Mouse (Mus musculus): ENCODE measurements around the gene Taf7l.

Taf7l gene

GRCm38 (mm10) chrX:134476290-134476689 is at the start of gene Taf7l:
TSS of gene Taf7l (minus strand) at chrX:134476490.
- DNase-seq, result no peak

GRCm38 (mm10) chrX:134525260-134525659 is 49.0 kb upstream of the Taf7l start:
- DNase-seq, result no peak

DNA sequence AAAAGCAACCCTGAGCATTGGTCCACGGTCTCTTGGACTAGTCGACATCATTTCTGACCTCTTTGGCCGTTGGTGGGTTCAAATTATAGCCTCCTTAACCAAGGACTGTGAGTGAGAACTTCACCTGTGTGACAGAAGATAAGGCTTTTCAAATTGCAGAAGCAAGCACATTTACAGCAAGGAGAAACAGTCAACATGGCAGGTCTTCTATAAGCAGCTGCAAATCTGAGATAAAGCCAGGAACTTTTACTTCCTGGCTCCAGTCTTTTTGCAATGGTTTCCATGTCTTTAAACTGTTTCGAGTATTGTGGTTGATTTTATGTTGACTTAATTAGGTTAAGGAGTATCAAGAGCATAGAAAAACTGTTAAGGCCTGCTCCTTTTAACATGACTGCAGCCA is 47.5 kb upstream of the Taf7l start:
- DNase-seq, result no peak

GRCm38 (mm10) chrX:134509473-134509872 is 33.2 kb upstream of the Taf7l start:
- DNase-seq, result no peak

DNA sequence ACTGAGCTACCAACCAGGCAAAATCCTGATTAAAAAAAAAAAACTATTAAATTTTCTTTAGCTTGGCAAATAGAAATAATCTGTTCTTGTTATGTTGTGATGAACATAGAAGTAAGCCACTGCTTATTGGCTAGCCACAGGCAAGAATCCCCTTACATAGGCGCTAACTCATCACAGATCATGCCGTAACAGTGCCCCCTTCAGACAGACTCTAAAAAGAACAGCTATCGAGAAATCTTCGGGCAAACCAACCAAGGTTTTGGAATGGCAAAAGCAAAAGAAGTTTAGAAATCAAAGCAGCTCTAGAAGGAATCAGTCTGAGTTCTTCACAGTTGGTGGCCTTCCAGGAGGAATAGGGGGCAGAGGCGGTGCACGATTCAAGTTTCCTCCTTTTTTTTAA is 31.7 kb upstream of the Taf7l start:
- DNase-seq, result no peak

GRCm38 (mm10) chrX:134500651-134501050 is 24.4 kb upstream of the Taf7l start:
- DNase-seq, result no peak

GRCm38 (mm10) chrX:134481720-134482119 is 5.4 kb upstream of the Taf7l start:
- no peak for DNase-seq

GRCm38 (mm10) chrX:134474988-134475710 is 1.1 kb downstream of the Taf7l start:
- no peak for DNase-seq

DNA sequence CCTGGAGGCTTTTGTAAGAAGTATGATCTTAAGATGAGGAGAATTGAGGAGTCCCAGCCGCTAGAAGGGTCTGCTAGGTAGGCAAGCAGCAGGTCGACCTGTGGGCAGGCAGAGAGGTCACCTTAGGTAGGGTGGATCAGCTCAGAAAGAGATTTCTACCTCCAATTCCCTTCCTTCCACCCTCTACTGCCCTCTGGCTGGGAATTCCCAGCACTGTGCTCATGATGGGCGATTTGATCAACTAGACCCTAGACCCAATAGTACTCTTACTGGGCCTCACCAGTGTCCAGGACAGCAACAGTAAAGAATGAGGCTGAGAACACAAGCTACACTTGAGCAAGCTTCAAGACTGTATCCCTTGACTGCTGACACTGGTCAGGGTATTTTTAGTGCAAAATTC is 49.0 kb downstream of the Taf7l start:
- no peak for DNase-seq

- DNase-seq, result no peak
These were observed 49.5 kb downstream of the Taf7l start for GRCm38 (mm10) chrX:134426819-134427218.

DNA sequence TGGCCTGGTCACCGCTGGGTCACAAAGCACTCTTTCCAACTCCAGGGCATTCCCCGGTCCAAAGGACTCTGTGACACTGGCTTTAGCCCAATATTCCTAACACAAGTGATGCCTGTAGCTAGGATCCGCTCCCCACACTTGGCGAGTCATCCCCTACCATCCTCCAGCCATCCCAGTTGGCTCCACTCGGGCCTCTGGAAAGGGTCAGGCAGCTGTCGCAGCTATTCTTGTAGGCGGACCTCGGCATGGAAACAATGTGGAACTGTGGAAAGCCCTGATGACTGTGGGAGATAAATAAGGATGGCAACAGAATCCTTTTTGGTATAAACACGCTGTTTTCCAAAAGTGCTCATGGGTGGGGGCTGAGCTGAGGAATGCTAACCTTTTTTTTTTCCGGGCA is 50.5 kb downstream of the Taf7l start:
- peak; percentile 5 for DNase-seq

DNA sequence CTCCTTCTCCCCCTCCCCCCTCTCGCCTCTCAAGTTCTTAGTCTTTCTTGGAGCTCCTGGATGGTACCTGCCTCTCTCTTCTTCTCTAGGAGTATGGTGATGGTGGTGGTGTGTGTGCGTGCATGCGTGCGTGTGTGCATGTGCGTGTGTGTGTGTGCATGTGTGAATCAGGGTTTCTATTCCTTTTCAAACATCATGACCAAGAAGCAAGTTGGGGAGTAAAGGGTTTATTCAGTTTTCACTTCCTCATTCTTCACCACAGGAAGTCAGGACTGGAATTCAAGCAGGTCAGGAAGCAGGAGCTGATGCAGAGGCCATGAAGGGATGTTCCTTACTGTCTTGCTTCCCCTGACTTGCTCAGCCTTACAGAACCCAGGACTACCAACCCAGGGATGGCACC is 52.0 kb downstream of the Taf7l start:
- no peak for DNase-seq

DNA sequence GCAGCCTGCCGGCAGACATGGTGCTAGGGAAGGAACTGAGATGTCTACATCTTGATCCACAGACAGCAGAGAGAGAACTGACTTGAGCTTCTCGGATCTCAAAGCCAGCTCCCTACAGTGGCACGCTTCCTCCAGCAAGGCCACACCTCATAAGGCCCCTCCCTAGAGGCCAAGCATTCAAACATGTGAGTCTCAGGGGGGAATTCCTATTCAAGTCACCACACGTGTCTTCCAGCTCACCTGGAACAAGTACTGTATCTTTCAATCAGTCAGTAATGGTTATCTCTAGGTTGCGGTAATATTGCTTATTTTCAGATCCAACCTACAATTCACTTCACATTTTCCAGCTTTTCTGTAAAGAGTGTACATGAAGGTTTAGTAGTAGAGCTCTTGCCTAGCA is 56.2 kb downstream of the Taf7l start:
- no peak for DNase-seq

- DNase-seq, result no peak
These were observed 64.2 kb downstream of the Taf7l start for GRCm38 (mm10) chrX:134412096-134412495.

All from cerebellum, adult 9-11 months (tissue).